33 mouse cellular contexts compared by ENCODE assay signal in the genomic region with DNA sequence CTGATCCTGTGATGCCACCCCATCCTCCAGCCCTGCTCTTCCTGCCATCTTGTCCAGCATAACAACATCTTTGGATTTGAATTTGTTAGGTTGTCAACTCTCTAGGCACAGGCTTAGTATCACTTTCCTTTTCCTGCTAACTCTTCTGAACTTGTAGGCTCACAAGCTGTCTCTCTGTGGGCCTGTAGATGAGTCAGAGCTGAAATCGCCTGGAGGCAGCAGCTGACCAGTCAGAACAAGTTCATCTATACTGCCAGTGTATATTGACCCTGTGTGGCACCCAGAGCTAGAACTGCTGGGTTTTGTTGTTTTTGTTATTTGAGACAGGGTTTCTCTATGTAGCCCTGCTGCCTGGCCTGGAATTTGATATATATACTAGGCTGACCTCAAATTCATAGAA. TPM values are rescaled to one million over a fixed set of nuclear protein-coding genes. Genes with fewer than 3 reads are reported as not detected.
A peak's percentile ranks its signal among the peaks of the same experiment; 100 is the strongest.
DNase-seq lines count a peak whose midpoint lies in the region; ATAC-seq and TF ChIP-seq lines count a peak whose summit lies in the region.
"Had no signal": no experiment of that assay in that cellular context is flagged by ENCODE, and none has a peak within 500 bp of the region (broad histone marks: within the 10 kb centered on the region; RNA-seq: fewer than 3 reads in every experiment).

No protein-coding gene starts in this region.

- TF ChIP-seq EP300 in lung, postnatal 0 days (IDR thresholded peaks at IDR 0.05), result no peak
- no peak for TF ChIP-seq EP300 in stomach, postnatal 0 days (optimal IDR thresholded peaks at IDR 0.05)

- H3ac ChIP-seq in C2C12 (ENCODE audit: control insufficient read depth, insufficient read length, low read depth), result no peak overlapping the region

- H3K79me3 ChIP-seq in C2C12 (ENCODE audit: low read depth), result no peaks in the 10 kb centered on the region

- no peak for ATAC-seq in lung, postnatal 0 days
- ATAC-seq in stomach, postnatal 0 days (ENCODE audit: low FRiP score, low TSS enrichment), result peak; percentile 77
- no peak for ATAC-seq in hindbrain, postnatal 0 days
- ATAC-seq: CD4-positive, CD25-positive, alpha-beta regulatory T cell, adult 4 months; forebrain, embryonic 13.5 days; intestine, embryonic 16.5 days; midbrain, embryonic 16.5 days had no signal

- no peak overlapping the region for H3K9ac ChIP-seq in lung, postnatal 0 days (replicated peaks; ENCODE audit: low read depth)
- no peak overlapping the region for H3K9ac ChIP-seq in stomach, postnatal 0 days (ENCODE audit: low read length)
- H3K9ac ChIP-seq in hindbrain, postnatal 0 days (replicated peaks; ENCODE audit: low read length), result no peak overlapping the region
- H3K9ac ChIP-seq: embryonic facial prominence, embryonic 13.5 days; forebrain, embryonic 13.5 days; heart, embryonic 15.5 days; hindbrain, embryonic 15.5 days; liver, embryonic 14.5 days; lung, embryonic 14.5 days; neural tube, embryonic 13.5 days; stomach, embryonic 15.5 days had no signal

- H3K36me3 ChIP-seq in lung, postnatal 0 days (ENCODE audit: insufficient read depth, low read length), result no peaks in the 10 kb centered on the region
- no peaks in the 10 kb centered on the region for H3K36me3 ChIP-seq in C2C12 (ENCODE audit: control insufficient read depth, insufficient read depth)
- H3K36me3 ChIP-seq in stomach, postnatal 0 days (ENCODE audit: control insufficient read depth, insufficient read depth, low read length), result no peaks in the 10 kb centered on the region
- H3K36me3 ChIP-seq in hindbrain, postnatal 0 days (ENCODE audit: insufficient read depth, low read length), result no peaks in the 10 kb centered on the region
- H3K36me3 ChIP-seq: heart, embryonic 15.5 days; midbrain, embryonic 10.5 days; stomach, embryonic 15.5 days had no signal

- H3K27ac ChIP-seq in lung, postnatal 0 days (ENCODE audit: low read length), result no peak overlapping the region
- H3K27ac ChIP-seq in stomach, postnatal 0 days (replicated peaks), result no peak overlapping the region
- no peak overlapping the region for H3K27ac ChIP-seq in hindbrain, postnatal 0 days
- H3K27ac ChIP-seq: embryonic facial prominence, embryonic 13.5 days; forebrain, embryonic 13.5 days; heart, embryonic 15.5 days; hindbrain, embryonic 15.5 days; kidney, postnatal 0 days; left cerebral cortex, adult 2 months; liver, embryonic 14.5 days; midbrain, embryonic 10.5 days; neural tube, embryonic 13.5 days; stomach, embryonic 15.5 days had no signal

- H3K27me3 ChIP-seq in lung, postnatal 0 days (replicated peaks; ENCODE audit: insufficient read depth, low read length), result no peaks in the 10 kb centered on the region
- no peaks in the 10 kb centered on the region for H3K27me3 ChIP-seq in C2C12 (ENCODE audit: control insufficient read depth, insufficient read depth, insufficient read length)
- H3K27me3 ChIP-seq in stomach, postnatal 0 days (ENCODE audit: control insufficient read depth, insufficient read depth, low read length), result no peaks in the 10 kb centered on the region
- H3K27me3 ChIP-seq in hindbrain, postnatal 0 days (ENCODE audit: insufficient read depth, low read length), result no peaks in the 10 kb centered on the region
- H3K27me3 ChIP-seq: embryonic facial prominence, embryonic 13.5 days; forebrain, embryonic 13.5 days; heart, embryonic 15.5 days; hindbrain, embryonic 15.5 days; neural tube, embryonic 13.5 days; stomach, embryonic 15.5 days had no signal

- H3K79me2 ChIP-seq in C2C12 (ENCODE audit: control insufficient read depth, insufficient read depth), result no peaks in the 10 kb centered on the region

- DNase-seq in lung, postnatal 0 days (ENCODE audit: low spot score), result peak; percentile 7
- DNase-seq in lung, postnatal 4 days, result no peak
- DNase-seq in ZHBTc4 (ENCODE audit: low read depth, low spot score), result peak; percentile 45
- DNase-seq in stomach, postnatal 0 days (ENCODE audit: low spot score), result peak; percentile 39
- no peak for DNase-seq in hindbrain, postnatal 0 days (ENCODE audit: low spot score)
- DNase-seq in right cerebral cortex, postnatal 14 days, result no peak
- DNase-seq: cerebellum, adult 11-12 months; cerebellum, postnatal 10 days; lung, embryonic 14.5 days; right cerebral cortex, postnatal 4 days; thymus, adult 2 months; thymus, postnatal 4 days had no signal

- H3K9me3 ChIP-seq in lung, postnatal 0 days (ENCODE audit: low read length), result no peaks in the 10 kb centered on the region
- no peaks in the 10 kb centered on the region for H3K9me3 ChIP-seq in stomach, postnatal 0 days (ENCODE audit: control insufficient read depth, low read length)
- no peaks in the 10 kb centered on the region for H3K9me3 ChIP-seq in hindbrain, postnatal 0 days (ENCODE audit: low read length)
- H3K9me3 ChIP-seq: embryonic facial prominence, embryonic 13.5 days; forebrain, embryonic 13.5 days; G1E; heart, embryonic 15.5 days; hindbrain, embryonic 15.5 days; midbrain, embryonic 10.5 days; neural tube, embryonic 13.5 days; stomach, embryonic 15.5 days had no signal

- H3K4me2 ChIP-seq in lung, postnatal 0 days (replicated peaks; ENCODE audit: low read depth, low read length), result no peak overlapping the region
- H3K4me2 ChIP-seq in stomach, postnatal 0 days (replicated peaks; ENCODE audit: low read depth), result no peak overlapping the region
- H3K4me2 ChIP-seq in hindbrain, postnatal 0 days (ENCODE audit: low read depth, low read length), result no peak overlapping the region
- H3K4me2 ChIP-seq: embryonic facial prominence, embryonic 13.5 days; forebrain, embryonic 13.5 days; heart, embryonic 15.5 days; hindbrain, embryonic 15.5 days; lung, embryonic 14.5 days; neural tube, embryonic 13.5 days; stomach, embryonic 15.5 days had no signal

- H3K4me3 ChIP-seq in lung, postnatal 0 days (ENCODE audit: low read depth, low read length), result no peak overlapping the region
- no peak overlapping the region for H3K4me3 ChIP-seq in C2C12 (ENCODE audit: insufficient read depth, poor library complexity, severe bottlenecking)
- no peak overlapping the region for H3K4me3 ChIP-seq in stomach, postnatal 0 days (ENCODE audit: low read depth, low read length)
- H3K4me3 ChIP-seq in hindbrain, postnatal 0 days (ENCODE audit: low read length), result no peak overlapping the region
- H3K4me3 ChIP-seq: embryonic facial prominence, embryonic 13.5 days; forebrain, embryonic 13.5 days; heart, embryonic 15.5 days; hindbrain, embryonic 15.5 days; left cerebral cortex, adult 2 months; midbrain, embryonic 10.5 days; myocyte; neural tube, embryonic 13.5 days; stomach, embryonic 15.5 days had no signal

- TF ChIP-seq CTCF in lung, postnatal 0 days (IDR thresholded peaks at IDR 0.05), result no peak
- TF ChIP-seq CTCF in C2C12 (IDR thresholded peaks at IDR 0.05; ENCODE audit: control insufficient read depth, insufficient read depth, insufficient read length), result no peak
- TF ChIP-seq CTCF in stomach, postnatal 0 days (IDR thresholded peaks at IDR 0.05; ENCODE audit: low read depth), result no peak
- no peak for TF ChIP-seq CTCF in hindbrain, postnatal 0 days (IDR thresholded peaks at IDR 0.05; ENCODE audit: low read depth)

- 84% methylated on average over 1 of the region's 1 CpGs for WGBS in lung, postnatal 0 days
- 39% methylated on average over 1 of the region's 1 CpGs for WGBS in stomach, postnatal 0 days
- 80% methylated on average over 1 of the region's 1 CpGs for WGBS in hindbrain, postnatal 0 days

- H3K4me1 ChIP-seq in lung, postnatal 0 days (ENCODE audit: insufficient read depth, low read depth, low read length), result peaks cover 6% of the 10 kb centered on the region; the same call in 1 of the 2 replicates
- no peaks in the 10 kb centered on the region for H3K4me1 ChIP-seq in stomach, postnatal 0 days (replicated peaks; ENCODE audit: control insufficient read depth, insufficient read depth)
- H3K4me1 ChIP-seq in hindbrain, postnatal 0 days (ENCODE audit: insufficient read depth, low read length), result no peaks in the 10 kb centered on the region
- H3K4me1 ChIP-seq: forebrain, embryonic 13.5 days; hindbrain, embryonic 15.5 days; neural tube, embryonic 13.5 days had no signal

TF ChIP-seq in C2C12, 6 proteins besides CTCF, POLR2A, EP300 and RAD21:
- no peak for TF ChIP-seq CEBPB (IDR thresholded peaks at IDR 0.05; ENCODE audit: low read depth)
- TF ChIP-seq MYOD1 (IDR thresholded peaks at IDR 0.05; ENCODE audit: control insufficient read depth, insufficient read length, low read depth), result peak; percentile 7
- no peak for TF ChIP-seq FOSL1 (IDR thresholded peaks at IDR 0.05; ENCODE audit: insufficient read depth, low read length, poor library complexity, severe bottlenecking)
- TF ChIP-seq USF1 (IDR thresholded peaks at IDR 0.05; ENCODE audit: low read depth), result no peak
- no peak for TF ChIP-seq MYOG (IDR thresholded peaks at IDR 0.05; ENCODE audit: control insufficient read depth, extremely low read depth, insufficient read length)
- no peak for TF ChIP-seq MAX (IDR thresholded peaks at IDR 0.05)
TF ChIP-seq in C2C12: peak in this region for 1.

RNA-seq across cellular contexts. Expression of a gene that starts 32.0 kb away (rescaled TPM):
- 23.5 and 24.3 TPM in 2 replicates for polyA plus RNA-seq in lung, postnatal 0 days (2015; fragmentation: Nextera tagmentation; extraction: Ambion mirVana)
- 7.7 TPM for polyA plus RNA-seq in C2C12 (2012; fragmentation: generic; extraction: Trizol)
- polyA plus RNA-seq in stomach, postnatal 0 days (2015; fragmentation: Nextera tagmentation; extraction: Ambion mirVana), result 28.3 and 29.5 TPM in 2 replicates
- 0.97 and 4.6 TPM in 2 replicates for total RNA-seq in hindbrain, postnatal 0 days (2014; rRNA removed)
- polyA plus RNA-seq in hindbrain, postnatal 0 days (2015; fragmentation: Nextera tagmentation; extraction: Ambion mirVana), result 5.3 and 6.2 TPM in 2 replicates

RNA-seq across cellular contexts. Expression of a gene that starts 35.5 kb away (rescaled TPM):
- 3.4 and 3.6 TPM in 2 replicates for polyA plus RNA-seq in lung, postnatal 0 days (2015; fragmentation: Nextera tagmentation; extraction: Ambion mirVana)
- 1.6 TPM for polyA plus RNA-seq in C2C12 (2012; fragmentation: generic; extraction: Trizol)
- 1.9 and 2.2 TPM in 2 replicates for polyA plus RNA-seq in stomach, postnatal 0 days (2015; fragmentation: Nextera tagmentation; extraction: Ambion mirVana)
- total RNA-seq in hindbrain, postnatal 0 days (2014; rRNA removed), result 32.6 and 33.5 TPM in 2 replicates
- 14.6 and 14.7 TPM in 2 replicates for polyA plus RNA-seq in hindbrain, postnatal 0 days (2015; fragmentation: Nextera tagmentation; extraction: Ambion mirVana)

RNA-seq across cellular contexts. Expression of a gene that starts 42.5 kb away (rescaled TPM):
- polyA plus RNA-seq in lung, postnatal 0 days (2015; fragmentation: Nextera tagmentation; extraction: Ambion mirVana), result 0.25 and 0.27 TPM in 2 replicates
- polyA plus RNA-seq in C2C12 (2012; fragmentation: generic; extraction: Trizol), result not detected
- polyA plus RNA-seq in stomach, postnatal 0 days (2015; fragmentation: Nextera tagmentation; extraction: Ambion mirVana), result 0.68 and 1.7 TPM in 2 replicates
- total RNA-seq in hindbrain, postnatal 0 days (2014; rRNA removed), result not detected in 2 replicates
- polyA plus RNA-seq in hindbrain, postnatal 0 days (2015; fragmentation: Nextera tagmentation; extraction: Ambion mirVana), result 0.48 and 0.63 TPM in 2 replicates
- total RNA-seq: adrenal gland, adult 18-20 months; G1E; gastrocnemius, adult 8-10 months; hematopoietic stem cell, adult 5-6 weeks; layer of hippocampus, postnatal 10 days; left cerebral cortex, postnatal 36 days had no signal
- polyA plus RNA-seq: CD4-positive, CD25-positive, alpha-beta regulatory T cell, adult 4 months; forebrain, embryonic 13.5 days; G1E; hindbrain, embryonic 15.5 days; liver, embryonic 14.5 days; lung, embryonic 14.5 days; midbrain, embryonic 10.5 days; midbrain, embryonic 16.5 days; myocyte; neural tube, embryonic 13.5 days had no signal

Comparison
In these comparisons a context has a peak if more than half of its experiments do, and no peak if none do; other contexts are left out.
1. DNase-seq: peak in lung, postnatal 0 days (single experiment), ZHBTc4 (single experiment) and stomach, postnatal 0 days (single experiment); none in lung, postnatal 4 days (0 of 2), hindbrain, postnatal 0 days (single experiment) and right cerebral cortex, postnatal 14 days (single experiment).